Mouse (Mus musculus): ENCODE measurements around the gene Aip.
"Not testable (repeated sequence)": the region's sequence is repeated elsewhere in the genome, so short reads cannot be mapped to it uniquely, and the experiment has no call there.

The Aip gene

GRCm38 (mm10) chr19:4087090-4087489 is 38.6 kb downstream of the Aip start:
- peak; percentile 23 for DNase-seq

- peak; percentile 27 for DNase-seq
These were observed 39.5 kb downstream of the Aip start for GRCm38 (mm10) chr19:4086156-4086555.

- peak; percentile 36 for DNase-seq
These were observed 40.7 kb downstream of the Aip start for GRCm38 (mm10) chr19:4084984-4085383.

- DNase-seq: no peak
These were observed 41.8 kb downstream of the Aip start for GRCm38 (mm10) chr19:4083826-4084225.

- peak; percentile 62 for DNase-seq
These were observed 42.3 kb downstream of the Aip start for GRCm38 (mm10) chr19:4083316-4083715.

GRCm38 (mm10) chr19:4082219-4082965 is 43.3 kb downstream of the Aip start:
- DNase-seq: peak; percentile 57

GRCm38 (mm10) chr19:4081394-4081793 is 44.3 kb downstream of the Aip start, which contains the start of gene Cabp2:
TSS of gene Cabp2 (plus strand) at chr19:4081578.
- DNase-seq: peak; percentile 33

GRCm38 (mm10) chr19:4080511-4081009 is 45.1 kb downstream of the Aip start:
- peak; percentile 94 for DNase-seq

GRCm38 (mm10) chr19:4079594-4079993 is 46.1 kb downstream of the Aip start:
- peak; percentile 54 for DNase-seq

- no peak for DNase-seq
These were observed 50.1 kb downstream of the Aip start for GRCm38 (mm10) chr19:4075531-4075930.

- peak; percentile 10 for DNase-seq
These were observed 52.8 kb downstream of the Aip start for GRCm38 (mm10) chr19:4072706-4073424.

- peak; percentile 50 for DNase-seq
These were observed 54.3 kb downstream of the Aip start for GRCm38 (mm10) chr19:4071406-4071805.

GRCm38 (mm10) chr19:4070756-4071155 is 54.9 kb downstream of the Aip start:
- DNase-seq: no peak

- no peak for DNase-seq
These were observed 55.3 kb downstream of the Aip start for GRCm38 (mm10) chr19:4070311-4070710.

- DNase-seq: no peak
These were observed 56.8 kb downstream of the Aip start for GRCm38 (mm10) chr19:4068717-4069410.

- not testable (repeated sequence) for DNase-seq
These were observed 57.4 kb downstream of the Aip start for GRCm38 (mm10) chr19:4068242-4068641.

- no peak for DNase-seq
These were observed 58.8 kb downstream of the Aip start for GRCm38 (mm10) chr19:4066877-4067276.

GRCm38 (mm10) chr19:4066280-4066679 is 59.4 kb downstream of the Aip start:
- DNase-seq: peak; percentile 2

- not testable (repeated sequence) for DNase-seq
These were observed 61.2 kb downstream of the Aip start for GRCm38 (mm10) chr19:4064501-4064900.

Measured in cerebellum, adult 11-12 months (tissue).